Mouse (Mus musculus): Measurements from ENCODE around the gene Apmap. TPM values are rescaled to one million over a fixed set of nuclear protein-coding genes. Genes with fewer than 3 reads are reported as not detected.

Apmap gene
- 24.1 and 31.2 TPM in 2 replicates for polyA plus RNA-seq (2012; rRNA removed)

- Histone ChIP-seq H3K27me3 (ENCODE audit: control insufficient read depth, insufficient read depth, low read length) (no peaks in the 10 kb centered on the region), H3K4me1 (ENCODE audit: control insufficient read depth, insufficient read depth, low read length) (0 out of 2 replicates have a peak, but pooled peaks cover 2% of the 10 kb centered on the region), H3K36me3 (ENCODE audit: control insufficient read depth, insufficient read depth, low read length) (no peaks in the 10 kb centered on the region), H3K4me3 (ENCODE audit: control insufficient read depth, low read depth, low read length) (peak within 1 kb of the TSS; percentile 97), H3K27ac (ENCODE audit: control insufficient read depth, insufficient read depth, low read depth, low read length) (peak within 1 kb of the TSS; percentile 61)
- TF ChIP-seq CTCF (IDR thresholded peaks at IDR 0.05; ENCODE audit: control insufficient read depth, insufficient read depth, insufficient replicate concordance, low read depth, low read length), result no peak
- TF ChIP-seq POLR2A (IDR thresholded peaks at IDR 0.05; ENCODE audit: control insufficient read depth, low read depth, low read length), result peak; percentile 76
Observed at GRCm38 (mm10) chr2:150608087-150608799, at the start of gene Apmap. Apmap (minus strand) TSS chr2:150608567.

DNA sequence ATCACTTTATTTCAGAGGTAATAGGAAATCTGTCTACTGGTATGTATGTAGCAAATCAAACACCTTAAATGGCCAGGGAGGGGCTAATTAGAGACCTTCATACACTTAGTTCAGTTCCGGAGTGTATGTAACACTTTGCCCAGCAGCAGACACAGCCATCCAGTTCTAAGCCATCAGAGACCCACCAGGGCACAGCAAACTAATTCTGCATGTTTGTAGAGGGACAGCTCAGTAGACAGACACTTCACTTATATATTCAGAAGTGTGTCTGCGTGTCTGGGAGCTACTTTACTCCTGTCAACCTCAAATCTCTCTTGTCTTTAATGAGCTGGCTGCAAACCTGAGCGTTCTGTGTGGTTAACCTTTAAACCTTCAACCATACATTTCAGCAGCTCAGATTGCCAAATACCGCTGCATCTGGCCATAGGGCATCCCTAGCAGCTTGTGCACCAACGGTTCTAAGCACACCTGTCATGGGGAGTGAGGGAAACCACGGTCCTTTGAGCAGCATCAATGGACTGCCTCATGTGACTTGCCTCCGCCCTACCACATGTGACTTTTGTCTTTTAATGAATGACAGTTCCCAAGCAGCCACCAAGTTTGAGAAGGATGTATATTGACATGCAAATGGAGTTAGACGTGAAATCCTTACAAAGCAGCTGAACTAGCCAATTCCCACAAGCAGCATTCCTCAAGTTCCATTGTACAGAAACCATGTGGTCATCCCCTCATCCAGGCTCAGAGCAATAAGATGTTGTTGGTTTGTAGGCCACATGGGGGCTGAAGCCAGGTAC, 48.8 kb upstream of the Apmap start:
- Histone ChIP-seq H3K27me3 (ENCODE audit: control insufficient read depth, insufficient read depth, low read length) (no peaks in the 10 kb centered on the region), H3K4me3 (ENCODE audit: control insufficient read depth, low read depth, low read length) (no peak overlapping the region), H3K27ac (ENCODE audit: control insufficient read depth, insufficient read depth, low read depth, low read length) (no peak overlapping the region), H3K4me1 (ENCODE audit: control insufficient read depth, insufficient read depth, low read length) (no peaks in the 10 kb centered on the region), H3K36me3 (ENCODE audit: control insufficient read depth, insufficient read depth, low read length) (no peaks in the 10 kb centered on the region)
- TF ChIP-seq CTCF (IDR thresholded peaks at IDR 0.05; ENCODE audit: control insufficient read depth, insufficient read depth, insufficient replicate concordance, low read depth, low read length) (no peak), POLR2A (IDR thresholded peaks at IDR 0.05; ENCODE audit: control insufficient read depth, low read depth, low read length) (no peak)

DNA sequence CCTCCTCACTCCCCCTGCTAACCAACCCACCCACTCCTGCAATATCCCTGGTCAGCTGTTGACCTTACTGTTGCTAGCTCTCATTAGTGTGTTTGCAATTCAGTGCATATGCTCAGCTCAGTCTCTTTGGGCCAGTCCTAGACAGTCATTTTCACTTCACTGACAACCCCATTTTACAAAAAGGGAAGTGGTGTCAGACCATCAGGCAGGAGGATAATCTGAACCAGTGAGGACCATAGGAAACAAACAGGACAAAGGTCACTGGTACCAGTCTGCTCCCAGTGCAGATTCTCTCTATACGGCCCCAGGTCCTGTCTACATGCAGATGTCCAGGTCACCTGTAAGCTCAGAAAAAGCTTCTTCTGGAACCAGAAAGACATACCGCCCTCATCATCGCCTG, 47.7 kb upstream of the Apmap start:
- H3K4me3 ChIP-seq (ENCODE audit: control insufficient read depth, low read depth, low read length), result no peak overlapping the region
- no peaks in the 10 kb centered on the region for H3K4me1 ChIP-seq (ENCODE audit: control insufficient read depth, insufficient read depth, low read length)
- H3K36me3 ChIP-seq (ENCODE audit: control insufficient read depth, insufficient read depth, low read length), result no peaks in the 10 kb centered on the region
- TF ChIP-seq CTCF (IDR thresholded peaks at IDR 0.05; ENCODE audit: control insufficient read depth, insufficient read depth, insufficient replicate concordance, low read depth, low read length) (no peak), POLR2A (IDR thresholded peaks at IDR 0.05; ENCODE audit: control insufficient read depth, low read depth, low read length) (no peak)
- H3K27ac ChIP-seq (ENCODE audit: control insufficient read depth, insufficient read depth, low read depth, low read length), result no peak overlapping the region
- no peaks in the 10 kb centered on the region for H3K27me3 ChIP-seq (ENCODE audit: control insufficient read depth, insufficient read depth, low read length)

GRCm38 (mm10) chr2:150655290-150655689, 46.9 kb upstream of the Apmap start:
- H3K4me1 ChIP-seq (ENCODE audit: control insufficient read depth, insufficient read depth, low read length), result no peaks in the 10 kb centered on the region
- H3K27me3 ChIP-seq (ENCODE audit: control insufficient read depth, insufficient read depth, low read length), result no peaks in the 10 kb centered on the region
- H3K36me3 ChIP-seq (ENCODE audit: control insufficient read depth, insufficient read depth, low read length), result no peaks in the 10 kb centered on the region
- TF ChIP-seq CTCF (IDR thresholded peaks at IDR 0.05; ENCODE audit: control insufficient read depth, insufficient read depth, insufficient replicate concordance, low read depth, low read length) (no peak), POLR2A (IDR thresholded peaks at IDR 0.05; ENCODE audit: control insufficient read depth, low read depth, low read length) (no peak)
- H3K4me3 ChIP-seq (ENCODE audit: control insufficient read depth, low read depth, low read length), result no peak overlapping the region
- H3K27ac ChIP-seq (ENCODE audit: control insufficient read depth, insufficient read depth, low read depth, low read length), result no peak overlapping the region

DNA sequence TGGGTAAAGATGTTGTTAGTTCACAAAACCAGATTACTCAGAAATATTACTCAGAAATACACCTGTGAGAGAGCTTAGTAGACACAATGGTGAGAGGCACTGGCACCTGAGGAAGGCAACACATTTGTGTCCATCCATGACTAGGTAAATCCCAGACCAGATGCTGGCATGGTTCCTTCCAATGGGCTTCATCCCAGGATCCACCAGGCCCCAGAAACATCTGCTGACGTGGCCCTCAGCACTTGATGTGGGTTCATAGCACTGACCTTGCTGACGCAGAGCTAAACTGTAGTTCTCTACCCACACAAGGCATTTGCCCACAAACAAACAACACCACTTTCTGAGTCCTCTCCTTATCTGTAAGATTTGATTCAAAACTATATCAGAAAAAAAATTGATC, 46.4 kb upstream of the Apmap start:
- no peak overlapping the region for H3K27ac ChIP-seq (ENCODE audit: control insufficient read depth, insufficient read depth, low read depth, low read length)
- TF ChIP-seq CTCF (IDR thresholded peaks at IDR 0.05; ENCODE audit: control insufficient read depth, insufficient read depth, insufficient replicate concordance, low read depth, low read length) (no peak), POLR2A (IDR thresholded peaks at IDR 0.05; ENCODE audit: control insufficient read depth, low read depth, low read length) (no peak)

GRCm38 (mm10) chr2:150651366-150651765, 43.0 kb upstream of the Apmap start:
- no peak for TF ChIP-seq CTCF (IDR thresholded peaks at IDR 0.05; ENCODE audit: control insufficient read depth, insufficient read depth, insufficient replicate concordance, low read depth, low read length)
- no peak for TF ChIP-seq POLR2A (IDR thresholded peaks at IDR 0.05; ENCODE audit: control insufficient read depth, low read depth, low read length)
- Histone ChIP-seq H3K27ac (ENCODE audit: control insufficient read depth, insufficient read depth, low read depth, low read length) (no peak overlapping the region), H3K27me3 (ENCODE audit: control insufficient read depth, insufficient read depth, low read length) (no peaks in the 10 kb centered on the region)

More for the DNA sequence above, 46.4 kb upstream of the Apmap start:
- Histone ChIP-seq H3K27me3 (ENCODE audit: control insufficient read depth, insufficient read depth, low read length) (no peaks in the 10 kb centered on the region), H3K36me3 (ENCODE audit: control insufficient read depth, insufficient read depth, low read length) (no peaks in the 10 kb centered on the region), H3K4me1 (ENCODE audit: control insufficient read depth, insufficient read depth, low read length) (no peaks in the 10 kb centered on the region; the same call in 1 of the 2 replicates), H3K4me3 (ENCODE audit: control insufficient read depth, low read depth, low read length) (no peak overlapping the region)

GRCm38 (mm10) chr2:150650511-150651074, 42.2 kb upstream of the Apmap start:
- no peak overlapping the region for H3K27ac ChIP-seq (ENCODE audit: control insufficient read depth, insufficient read depth, low read depth, low read length)
- no peak overlapping the region for H3K4me3 ChIP-seq (ENCODE audit: control insufficient read depth, low read depth, low read length)
- TF ChIP-seq POLR2A (IDR thresholded peaks at IDR 0.05; ENCODE audit: control insufficient read depth, low read depth, low read length) (no peak), CTCF (IDR thresholded peaks at IDR 0.05; ENCODE audit: control insufficient read depth, insufficient read depth, insufficient replicate concordance, low read depth, low read length) (no peak)
- no peaks in the 10 kb centered on the region; the same call in none of the 2 replicates for H3K4me1 ChIP-seq (ENCODE audit: control insufficient read depth, insufficient read depth, low read length)
- H3K36me3 ChIP-seq (ENCODE audit: control insufficient read depth, insufficient read depth, low read length), result no peaks in the 10 kb centered on the region
- no peaks in the 10 kb centered on the region for H3K27me3 ChIP-seq (ENCODE audit: control insufficient read depth, insufficient read depth, low read length)

More at GRCm38 (mm10) chr2:150651366-150651765, 43.0 kb upstream of the Apmap start:
- Histone ChIP-seq H3K36me3 (ENCODE audit: control insufficient read depth, insufficient read depth, low read length) (no peaks in the 10 kb centered on the region), H3K4me3 (ENCODE audit: control insufficient read depth, low read depth, low read length) (no peak overlapping the region), H3K4me1 (ENCODE audit: control insufficient read depth, insufficient read depth, low read length) (no peaks in the 10 kb centered on the region; the same call in none of the 2 replicates)
